Mouse (Mus musculus) megakaryocyte, embryonic 14.5 days (primary cell): ENCODE results near the gene Mtx2.

Source experiments
- FLI1 ChIP-seq: IDR thresholded peaks from 2 replicates; pipeline ENCODE4 v1.6.1; 2012; ENCODE audit warnings: low read length, inconsistent platforms, mixed read lengths
- GATA1 ChIP-seq: IDR thresholded peaks from 3 replicates; pipeline ENCODE4 v1.6.1; 2012; ENCODE audit warnings: mixed read lengths, low read length, inconsistent platforms, borderline replicate concordance

DNA sequence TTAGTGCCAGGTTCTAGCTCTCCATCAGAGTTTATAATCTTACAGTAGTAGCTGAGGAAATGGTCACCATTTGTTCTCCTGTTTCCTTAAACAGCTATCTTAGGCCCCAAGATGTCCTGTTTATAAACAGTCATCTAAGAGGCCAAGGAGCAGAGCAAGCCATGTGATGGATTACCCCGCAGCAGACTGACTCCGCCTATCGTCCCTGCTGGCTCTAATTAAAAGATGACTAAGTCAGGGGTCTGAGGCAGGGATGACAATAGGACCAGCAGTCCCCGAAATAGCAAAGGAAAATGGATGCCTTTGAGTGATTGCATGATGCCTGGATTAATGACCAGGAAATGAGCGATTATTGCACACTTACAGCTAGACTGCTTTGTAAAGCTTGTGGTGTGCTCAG is 74.4 kb downstream of the Mtx2 start:
- no peak for TF ChIP-seq GATA1
- TF ChIP-seq FLI1 = no peak
